Mouse (Mus musculus): ENCODE measurements around the gene C2cd4c. TPM values are rescaled to one million over a fixed set of nuclear protein-coding genes. Genes with fewer than 3 reads are reported as not detected.

C2cd4c gene
- total RNA-seq, 2 experiments from 2014 or later, result not detected

GRCm38 (mm10) chr10:79615860-79616259, 2.0 kb upstream of the C2cd4c start:
- intact Hi-C loops (cut with DNase I), result no loop called here
- no peak for DNase-seq (ENCODE audit: low spot score)

- intact Hi-C loops (cut with DNase I), result loop anchor here (5.0 kb wide), 1 partner anchor 33 kb away; the partner anchor contains the start of gene Odf3l2
- no peak for DNase-seq (ENCODE audit: low spot score)
Observed at GRCm38 (mm10) chr10:79614305-79614643, 449 bp upstream of the C2cd4c start.

GRCm38 (mm10) chr10:79612192-79613135, 1.4 kb downstream of the C2cd4c start:
- DNase-seq (ENCODE audit: low spot score), result no peak
- intact Hi-C loops (cut with DNase I), result loop anchor here (5.0 kb wide), 1 partner anchor 35 kb away; the partner anchor contains the start of gene Odf3l2

- no peak for DNase-seq (ENCODE audit: low spot score)
Observed at GRCm38 (mm10) chr10:79611296-79611695, 2.5 kb downstream of the C2cd4c start.

GRCm38 (mm10) chr10:79609276-79609675, 4.5 kb downstream of the C2cd4c start:
- no peak for DNase-seq (ENCODE audit: low spot score)
- intact Hi-C loops (cut with DNase I), result no loop called here

More at GRCm38 (mm10) chr10:79611296-79611695, 2.5 kb downstream of the C2cd4c start:
- intact Hi-C loops (cut with DNase I), result loop anchor here (5.0 kb wide), 1 partner anchor 36 kb away; the partner anchor contains the start of gene Odf3l2

- DNase-seq (ENCODE audit: low spot score), result no peak
- intact Hi-C loops (cut with DNase I), result no loop called here
Observed at GRCm38 (mm10) chr10:79607892-79608291, 5.9 kb downstream of the C2cd4c start.

- intact Hi-C loops (cut with DNase I), result no loop called here
- no peak for DNase-seq (ENCODE audit: low spot score)
Observed at GRCm38 (mm10) chr10:79606537-79606936, 7.3 kb downstream of the C2cd4c start.

- intact Hi-C loops (cut with DNase I), result no loop called here
- no peak for DNase-seq (ENCODE audit: low spot score)
Observed at GRCm38 (mm10) chr10:79597936-79598230, 15.9 kb downstream of the C2cd4c start.

GRCm38 (mm10) chr10:79597051-79597935, 16.5 kb downstream of the C2cd4c start:
- intact Hi-C loops (cut with DNase I), result no loop called here
- no peak for DNase-seq (ENCODE audit: low spot score)

GRCm38 (mm10) chr10:79595590-79595929, 18.3 kb downstream of the C2cd4c start:
- intact Hi-C loops (cut with DNase I), result loop anchor here (1.0 kb wide), 2 partner anchors 54 to 73 kb away; no protein-coding TSS in a partner anchor
- DNase-seq (ENCODE audit: low spot score), result no peak

GRCm38 (mm10) chr10:79594872-79595589, 18.8 kb downstream of the C2cd4c start:
- intact Hi-C loops (cut with DNase I), result loop anchor here (1.0 kb wide), 2 partner anchors 54 to 73 kb away; no protein-coding TSS in a partner anchor

GRCm38 (mm10) chr10:79594111-79594510, 19.7 kb downstream of the C2cd4c start:
- no peak for DNase-seq (ENCODE audit: low spot score)
- intact Hi-C loops (cut with DNase I), result no loop called here

More at GRCm38 (mm10) chr10:79594872-79595589, 18.8 kb downstream of the C2cd4c start:
- no peak for DNase-seq (ENCODE audit: low spot score)

GRCm38 (mm10) chr10:79590702-79591101, 23.1 kb downstream of the C2cd4c start:
- no peak for DNase-seq (ENCODE audit: low spot score)
- intact Hi-C loops (cut with DNase I), result no loop called here

- intact Hi-C loops (cut with DNase I), result no loop called here
- no peak for DNase-seq (ENCODE audit: low spot score)
Observed at GRCm38 (mm10) chr10:79587752-79588126, 26.1 kb downstream of the C2cd4c start.

- intact Hi-C loops (cut with DNase I), result no loop called here
- DNase-seq (ENCODE audit: low spot score), result no peak
Observed at GRCm38 (mm10) chr10:79587061-79587751, 26.6 kb downstream of the C2cd4c start, which contains the start of gene Theg. Gene Theg (minus strand): TSS chr10:79587331.

- intact Hi-C loops (cut with DNase I), result no loop called here
- no peak for DNase-seq (ENCODE audit: low spot score)
Observed at GRCm38 (mm10) chr10:79586243-79586642, 27.6 kb downstream of the C2cd4c start.

- DNase-seq (ENCODE audit: low spot score), result no peak
- intact Hi-C loops (cut with DNase I), result no loop called here
Observed at GRCm38 (mm10) chr10:79585723-79586122, 28.1 kb downstream of the C2cd4c start.

- DNase-seq (ENCODE audit: low spot score), result no peak
- intact Hi-C loops (cut with DNase I), result no loop called here
Observed at GRCm38 (mm10) chr10:79585136-79585535, 28.7 kb downstream of the C2cd4c start.

GRCm38 (mm10) chr10:79584426-79584825, 29.4 kb downstream of the C2cd4c start:
- no peak for DNase-seq (ENCODE audit: low spot score)
- intact Hi-C loops (cut with DNase I), result no loop called here

All from heart, postnatal 25 days (tissue).